Mouse (Mus musculus) small intestine, adult 2 months (tissue): ENCODE measurements around the gene Ndrg3. TPM values are rescaled to one million over a fixed set of nuclear protein-coding genes. Genes with fewer than 3 reads are reported as not detected.

Source experiments
- H3K27ac ChIP-seq: fragments of 200-500 bp; 2 replicates; pipeline ENCODE4 v1.5.1; 2012; ENCODE audit warnings: low read depth, low read length, control low read depth, inconsistent platforms; ENCODE audit not compliant: insufficient read depth
- H3K27me3 ChIP-seq: fragments of 200-500 bp; 2 replicates; pipeline ENCODE4 v1.6.1; 2012; ENCODE audit warnings: mild to moderate bottlenecking, moderate library complexity, low read length, inconsistent platforms; ENCODE audit not compliant: control insufficient read depth, insufficient read depth
- H3K36me3 ChIP-seq: fragments of 200-500 bp; 2 replicates; pipeline ENCODE4 v1.6.1; 2012; ENCODE audit warnings: mild to moderate bottlenecking, low read length, control low read depth, inconsistent platforms; ENCODE audit not compliant: control insufficient read depth, insufficient read depth
- H3K4me1 ChIP-seq: fragments of 200-500 bp; 2 replicates; pipeline ENCODE4 v1.6.1; 2012; ENCODE audit warnings: low read length, inconsistent platforms, mixed read lengths; ENCODE audit not compliant: control insufficient read depth, insufficient read depth, insufficient read length
- H3K4me3 ChIP-seq: fragments of 200-500 bp; 2 replicates; pipeline ENCODE4 v1.5.1; 2012; ENCODE audit warnings: low read depth, mild to moderate bottlenecking, control low read depth, inconsistent platforms, low read length, moderate library complexity
- CTCF ChIP-seq: fragments of 200-500 bp; IDR thresholded peaks from 2 replicates; pipeline ENCODE4 v1.5.1; 2012; ENCODE audit warnings: low read depth, mild to moderate bottlenecking, control low read depth, inconsistent platforms, low read length, moderate library complexity, mixed read lengths; ENCODE audit not compliant: insufficient replicate concordance, insufficient read length; ENCODE audit errors: extremely low read depth
- POLR2A ChIP-seq: fragments of 200-500 bp; IDR thresholded peaks from 2 replicates; pipeline ENCODE4 v1.6.1; 2012; ENCODE audit warnings: low read depth, mild to moderate bottlenecking, control low read depth, inconsistent platforms, low read length, moderate library complexity
- WGBS: fragments of 180-500 bp; shearing (Covaris S2); methylation state at CpG from one replicate; pipeline ENCODE4 v1.1.7; 2018; 5-methylcytosine and 5-hydroxymethylcytosine counted together
- polyA plus RNA-seq: library from polyadenylated mRNA; depleted of rRNA; stranded (reverse); fragments of >200 nt; gene quantifications from 2 replicates; pipeline ENCODE4 v1.2.3, GENCODE M21; 2012

The Ndrg3 gene
- polyA plus RNA-seq, 1 experiment = 41.0 TPM

DNA sequence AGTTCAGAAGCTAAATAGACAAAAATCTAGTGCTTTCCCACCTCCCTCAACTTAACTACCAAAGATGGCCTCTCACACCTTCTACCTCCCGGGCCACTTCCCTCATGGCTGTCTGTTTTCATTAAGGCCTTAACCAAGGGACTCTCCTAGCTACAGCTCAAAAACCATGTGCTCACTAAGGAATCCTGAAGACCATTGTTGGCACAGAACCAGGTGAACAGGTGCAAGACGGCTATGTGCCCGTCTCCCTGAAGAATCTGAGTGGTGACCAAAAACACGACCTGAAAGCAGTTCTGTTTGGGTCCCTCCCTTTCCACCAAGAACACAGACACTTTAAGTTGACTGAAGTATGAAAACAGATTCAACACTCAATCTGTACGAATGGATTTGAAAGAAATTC lies 6.4 kb upstream of the Ndrg3 start:
- WGBS = 74% methylated on average over 5 of the region's 5 CpGs
- H3K27ac ChIP-seq = no peak overlapping the region
- H3K4me3 ChIP-seq = no peak overlapping the region
- H3K4me1 ChIP-seq = no peaks in the 10 kb centered on the region
- no peaks in the 10 kb centered on the region for H3K27me3 ChIP-seq
- TF ChIP-seq CTCF = no peak
- TF ChIP-seq POLR2A = no peak
- H3K36me3 ChIP-seq = peaks cover 12% of the 10 kb centered on the region; the same call in 1 of the 2 replicates

GRCm38 (mm10) chr2:156996576-156996975 lies 4.7 kb upstream of the Ndrg3 start:
- Histone ChIP-seq H3K4me3 (no peak overlapping the region), H3K27me3 (no peaks in the 10 kb centered on the region), H3K36me3 (peaks cover 12% of the 10 kb centered on the region; the same call in 1 of the 2 replicates), H3K27ac (no peak overlapping the region), H3K4me1 (no peaks in the 10 kb centered on the region)
- TF ChIP-seq POLR2A = no peak
- peak; percentile 34; the same call in 1 of the 2 replicates for TF ChIP-seq CTCF
- 57% methylated on average over 6 of the region's 6 CpGs for WGBS

GRCm38 (mm10) chr2:156990727-156991431 lies 977 bp downstream of the Ndrg3 start:
- H3K36me3 ChIP-seq = peaks cover 6% of the 10 kb centered on the region; the same call in 1 of the 2 replicates
- TF ChIP-seq POLR2A (no peak), CTCF (no peak)
- H3K27me3 ChIP-seq = no peaks in the 10 kb centered on the region
- 6% methylated on average over 16 of the region's 16 CpGs for WGBS
- no peaks in the 10 kb centered on the region for H3K4me1 ChIP-seq
- H3K4me3 ChIP-seq = peak overlapping the region; percentile 65
- peak overlapping the region; percentile 15 for H3K27ac ChIP-seq

- Histone ChIP-seq H3K27ac (no peak overlapping the region), H3K36me3 (no peaks in the 10 kb centered on the region), H3K27me3 (no peaks in the 10 kb centered on the region), H3K4me1 (peaks cover 6% of the 10 kb centered on the region; the same call in 1 of the 2 replicates), H3K4me3 (no peak overlapping the region)
- TF ChIP-seq POLR2A = no peak
- no peak for TF ChIP-seq CTCF
- 61% methylated on average over 3 of the region's 3 CpGs for WGBS
These were observed 4.5 kb downstream of the Ndrg3 start for GRCm38 (mm10) chr2:156987316-156987715.

DNA sequence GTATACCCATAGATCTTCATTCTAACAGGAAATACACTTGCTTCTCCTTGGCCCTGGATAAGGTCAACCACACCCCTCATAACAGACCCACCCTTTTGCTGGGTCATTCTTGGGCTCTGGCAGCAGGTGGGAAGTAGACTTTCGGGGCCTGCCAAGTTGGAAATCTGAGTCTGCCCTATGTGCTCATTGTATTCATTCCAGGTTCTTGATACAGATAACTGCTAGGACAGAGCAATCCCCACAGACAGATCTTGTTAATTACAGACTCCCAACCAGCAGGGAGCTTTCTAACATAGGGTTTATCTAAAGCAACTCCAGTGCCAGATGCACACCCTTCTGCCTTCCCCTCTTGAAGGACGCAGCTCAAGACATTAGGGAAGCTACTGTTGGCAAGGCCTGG lies 9.0 kb downstream of the Ndrg3 start:
- Histone ChIP-seq H3K27ac (peak overlapping the region; percentile 78), H3K27me3 (no peaks in the 10 kb centered on the region), H3K4me3 (no peak overlapping the region), H3K4me1 (peaks cover 7% of the 10 kb centered on the region; the same call in 1 of the 2 replicates), H3K36me3 (no peaks in the 10 kb centered on the region)
- TF ChIP-seq POLR2A (no peak), CTCF (no peak)
- WGBS = 12% methylated on average over 2 of the region's 2 CpGs

GRCm38 (mm10) chr2:156981291-156981690 lies 10.6 kb downstream of the Ndrg3 start:
- Histone ChIP-seq H3K27ac (no peak overlapping the region), H3K36me3 (0 out of 2 replicates have a peak, but pooled peaks cover 1% of the 10 kb centered on the region), H3K4me1 (peaks cover 7% of the 10 kb centered on the region; the same call in 1 of the 2 replicates), H3K4me3 (no peak overlapping the region), H3K27me3 (no peaks in the 10 kb centered on the region)
- no peak for TF ChIP-seq CTCF
- TF ChIP-seq POLR2A = no peak
- WGBS = 71% methylated on average over 4 of the region's 4 CpGs

GRCm38 (mm10) chr2:156980059-156980458 lies 11.8 kb downstream of the Ndrg3 start:
- H3K27ac ChIP-seq = no peak overlapping the region
- H3K4me1 ChIP-seq = peaks cover 7% of the 10 kb centered on the region; the same call in 1 of the 2 replicates
- no peak overlapping the region for H3K4me3 ChIP-seq
- 0 out of 2 replicates have a peak, but pooled peaks cover 4% of the 10 kb centered on the region for H3K36me3 ChIP-seq
- H3K27me3 ChIP-seq = no peaks in the 10 kb centered on the region
- no peak for TF ChIP-seq CTCF
- no peak for TF ChIP-seq POLR2A
- 85% methylated on average over 2 of the region's 2 CpGs for WGBS

DNA sequence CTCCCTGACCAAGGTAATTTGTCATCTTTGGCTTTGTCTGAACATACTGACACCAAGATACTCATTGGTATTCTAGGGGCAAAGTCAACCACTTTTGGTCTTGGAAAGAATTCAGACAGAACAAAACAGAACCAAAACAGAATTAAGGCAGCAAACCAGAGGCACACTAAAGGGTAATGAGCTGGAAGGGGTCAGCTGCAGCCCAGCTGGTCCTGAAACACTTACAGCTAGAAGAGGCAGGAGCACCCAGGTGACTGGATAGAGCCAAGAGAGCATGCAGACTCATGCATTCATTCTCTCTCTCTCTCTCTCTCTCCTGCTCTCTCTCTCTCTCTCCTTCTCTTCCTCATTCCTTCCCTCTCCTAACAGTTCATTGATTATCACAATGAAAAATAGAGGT lies 15.1 kb downstream of the Ndrg3 start:
- Histone ChIP-seq H3K27ac (no peak overlapping the region), H3K36me3 (peaks cover 5% of the 10 kb centered on the region; the same call in 1 of the 2 replicates), H3K4me3 (no peak overlapping the region), H3K4me1 (peaks cover 2% of the 10 kb centered on the region; the same call in 1 of the 2 replicates), H3K27me3 (no peaks in the 10 kb centered on the region)
- TF ChIP-seq POLR2A (no peak), CTCF (no peak)
